Mouse (Mus musculus) cerebellum, postnatal 4 days (tissue): ENCODE results near the gene Itpkc.

Experiments
- DNase-seq, 2 experiments: peaks; one replicate each; pipeline ENCODE4 v3.0.0; 2022; ENCODE audit warnings: low spot score in 2 of 2, mixed read lengths in 1 of 2

The Itpkc gene

GRCm38 (mm10) chr7:27193731-27194130, 34.7 kb downstream of the Itpkc start:
- no peak for DNase-seq

- no peak for DNase-seq
Observed at GRCm38 (mm10) chr7:27192434-27192833, 36.0 kb downstream of the Itpkc start.

GRCm38 (mm10) chr7:27189271-27189931, 39.1 kb downstream of the Itpkc start:
- no peak for DNase-seq

- no peak for DNase-seq
Observed at GRCm38 (mm10) chr7:27185986-27186385, 42.5 kb downstream of the Itpkc start.

- DNase-seq, result no peak
Observed at GRCm38 (mm10) chr7:27184964-27185363, 43.5 kb downstream of the Itpkc start.

- no peak for DNase-seq
Observed at GRCm38 (mm10) chr7:27182498-27182897, 46.0 kb downstream of the Itpkc start.

GRCm38 (mm10) chr7:27180837-27181695, 47.4 kb downstream of the Itpkc start, which contains the start of the genes Gm21983 and Mia:
Gene Gm21983, minus strand, starts transcription at chr7:27181086.
Gene Mia, minus strand, starts transcription at chr7:27181157.
- DNase-seq, result no peak

- DNase-seq, result no peak
Observed at GRCm38 (mm10) chr7:27180036-27180435, 48.4 kb downstream of the Itpkc start.

- no peak for DNase-seq
Observed at GRCm38 (mm10) chr7:27179217-27179918, 49.1 kb downstream of the Itpkc start.

- DNase-seq, result peak; percentile 99
Observed at GRCm38 (mm10) chr7:27178324-27179216, 49.9 kb downstream of the Itpkc start, which contains the start of gene Rab4b. Gene Rab4b, minus strand, starts transcription at chr7:27178896.

GRCm38 (mm10) chr7:27177942-27178323, 50.5 kb downstream of the Itpkc start:
- DNase-seq, result no peak

- DNase-seq, result no peak
Observed at GRCm38 (mm10) chr7:27174896-27175295, 53.6 kb downstream of the Itpkc start.

GRCm38 (mm10) chr7:27174496-27174895, 54.0 kb downstream of the Itpkc start:
- no peak for DNase-seq

- no peak for DNase-seq
Observed at GRCm38 (mm10) chr7:27170981-27171380, 57.5 kb downstream of the Itpkc start.

- DNase-seq, result no peak
Observed at GRCm38 (mm10) chr7:27168371-27168770, 60.1 kb downstream of the Itpkc start.

GRCm38 (mm10) chr7:27167475-27168094, 60.9 kb downstream of the Itpkc start:
- no peak for DNase-seq

GRCm38 (mm10) chr7:27166614-27167474, 61.6 kb downstream of the Itpkc start, which contains the start of gene Egln2:
Gene Egln2, minus strand, starts transcription at chr7:27166802.
- DNase-seq, result peak; percentile 91 to 96

GRCm38 (mm10) chr7:27166229-27166613, 62.2 kb downstream of the Itpkc start:
- peak; percentile 65 to 79 for DNase-seq

- DNase-seq, result no peak
Observed at GRCm38 (mm10) chr7:27165696-27166095, 62.8 kb downstream of the Itpkc start.
